Mouse (Mus musculus) stomach, postnatal 0 days (tissue): ENCODE results near the gene Tldc2.

Experiments
- CTCF ChIP-seq: IDR thresholded peaks from 2 replicates; pipeline ENCODE4 v1.5.1; 2016; ENCODE audit warnings: antibody characterized with exemption, low read depth, mild to moderate bottlenecking, moderate library complexity
- EP300 ChIP-seq: optimal IDR thresholded peaks from 2 replicates; pipeline ENCODE3; 2016; ENCODE audit warnings: antibody characterized with exemption

GRCm38 (mm10) chr2:157075685-157076084 is 11.2 kb upstream of the Tldc2 start:
- TF ChIP-seq CTCF (0 out of 2 replicates have a peak, but pooled peaks have one; percentile 8), EP300 (no peak)
